Mouse (Mus musculus): ENCODE results near the gene Hpd.

DNA sequence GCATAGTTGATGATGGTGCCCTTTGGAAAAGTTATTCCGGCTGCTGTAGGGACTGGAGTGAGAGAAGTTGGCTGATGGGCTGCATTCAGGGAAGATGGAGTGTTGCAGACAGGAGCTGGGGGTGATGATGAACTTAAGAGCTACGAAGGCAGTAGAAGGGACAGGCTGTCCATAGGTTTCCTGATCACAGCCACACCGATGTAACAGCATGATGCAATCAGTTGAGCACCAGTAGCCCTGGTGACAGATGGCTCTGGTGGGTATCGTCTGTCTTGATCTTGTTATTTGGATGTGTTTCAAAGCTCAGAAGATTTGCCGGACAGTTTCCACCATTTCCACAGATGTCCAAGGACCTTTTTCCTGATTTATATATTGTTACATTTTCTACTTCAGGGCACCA lies 19.5 kb upstream of the Hpd start:
- TF ChIP-seq CTCF (IDR thresholded peaks at IDR 0.05; ENCODE audit: extremely low read depth, insufficient read length, insufficient replicate concordance, low read depth, low read length) = no peak
- no peak for TF ChIP-seq POLR2A (IDR thresholded peaks at IDR 0.05; ENCODE audit: low read depth, low read length)
